Mouse (Mus musculus) cerebellum, adult 2 months (tissue): ENCODE measurements around the gene Kpna2.

Experiments
- CTCF ChIP-seq: fragments of 200-500 bp; IDR thresholded peaks from 2 replicates; pipeline ENCODE4 v1.5.1; 2011; ENCODE audit warnings: low read depth, mild to moderate bottlenecking, control low read depth, low read length, moderate library complexity, borderline replicate concordance; ENCODE audit not compliant: insufficient read depth
- POLR2A ChIP-seq: fragments of 200-500 bp; IDR thresholded peaks from 2 replicates; pipeline ENCODE4 v1.6.1; 2011; ENCODE audit warnings: low read length, control low read depth, borderline replicate concordance; ENCODE audit not compliant: insufficient read depth

DNA sequence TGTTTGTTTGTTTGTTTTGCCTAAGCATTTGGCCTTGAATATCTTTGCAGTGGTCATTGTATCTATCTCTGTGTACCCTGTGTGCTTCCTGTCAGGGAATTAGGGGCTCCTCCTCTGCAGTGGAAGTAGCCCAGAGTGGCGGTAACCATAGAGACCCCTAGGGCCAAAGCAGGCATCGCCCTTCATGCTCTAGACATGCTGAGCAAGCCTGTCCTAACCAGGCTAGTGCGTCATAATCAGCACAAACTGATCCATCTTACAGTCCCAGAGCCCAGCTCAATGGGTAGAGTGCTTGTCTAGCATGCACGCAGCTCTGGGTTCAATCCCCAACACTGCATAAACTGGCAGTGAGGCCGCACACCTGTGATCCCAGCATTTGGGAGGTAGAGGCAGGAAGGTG, 40.2 kb downstream of the Kpna2 start:
- TF ChIP-seq POLR2A (no peak), CTCF (no peak)
